Mouse (Mus musculus) limb, embryonic 12.5 days (tissue): ENCODE measurements around the gene Urad. TPM values are rescaled to one million over a fixed set of nuclear protein-coding genes. Genes with fewer than 3 reads are reported as not detected.

Source experiments
- ATAC-seq: fragments of 200-750 bp; cut with Nextera tagmentation; 2 replicates; pipeline ENCODE4 v1.8.0; 2017; ENCODE audit warnings: low read depth, moderate TSS enrichment; ENCODE audit not compliant: insufficient number of reproducible peaks, insufficient read depth, low FRiP score, low TSS enrichment
- H3K27ac ChIP-seq: fragments of 300-500 bp; sonication (generic); 2 replicates; pipeline ENCODE4 v1.5.1; 2016; ENCODE audit warnings: mild to moderate bottlenecking, moderate library complexity
- H3K27me3 ChIP-seq: fragments of 300-500 bp; sonication (generic); 2 replicates; pipeline ENCODE4 v1.6.1; 2016; ENCODE audit warnings: mild to moderate bottlenecking, moderate library complexity
- H3K36me3 ChIP-seq: fragments of 300-500 bp; sonication (generic); 2 replicates; pipeline ENCODE4 v1.6.1; 2016; ENCODE audit warnings: mild to moderate bottlenecking, moderate library complexity
- H3K4me1 ChIP-seq: fragments of 300-500 bp; sonication (generic); replicated peaks from 2 replicates; pipeline ENCODE4 v1.6.1; 2016
- H3K4me2 ChIP-seq: fragments of 300-500 bp; sonication (generic); 2 replicates; pipeline ENCODE4 v1.6.1; 2016; ENCODE audit warnings: mild to moderate bottlenecking, moderate library complexity
- H3K4me3 ChIP-seq: fragments of 300-500 bp; sonication (generic); replicated peaks from 2 replicates; pipeline ENCODE4 v1.5.1; 2016; ENCODE audit warnings: mild to moderate bottlenecking
- H3K9ac ChIP-seq: fragments of 300-500 bp; sonication (generic); replicated peaks from 2 replicates; pipeline ENCODE4 v1.6.1; 2016; ENCODE audit warnings: mild to moderate bottlenecking, moderate library complexity
- H3K9me3 ChIP-seq: fragments of 300-500 bp; sonication (generic); 2 replicates; pipeline ENCODE4 v1.6.1; 2016; ENCODE audit warnings: mild to moderate bottlenecking, moderate library complexity
- WGBS: fragments of 180-500 bp; shearing (Covaris S2); methylation state at CpG from one replicate; pipeline ENCODE4 v1.1.7; 2016; 5-methylcytosine and 5-hydroxymethylcytosine counted together
- polyA plus RNA-seq: library from polyadenylated mRNA; unstranded; fragments of >200 nt; fragmentation: Nextera tagmentation; extraction: Ambion mirVana; gene quantifications from 2 replicates; pipeline ENCODE4 v1.2.1, GENCODE M21; 2016

Urad gene
- polyA plus RNA-seq, 1 experiment from 2014 or later: not detected

GRCm38 (mm10) chr5:147351931-147352330 lies 29.7 kb upstream of the Urad start:
- H3K4me3 ChIP-seq: no peak overlapping the region
- no peak overlapping the region for H3K9ac ChIP-seq
- 90% methylated on average over 8 of the region's 8 CpGs for WGBS
- no peak overlapping the region for H3K4me2 ChIP-seq
- no peaks in the 10 kb centered on the region for H3K9me3 ChIP-seq
- peaks cover 8% of the 10 kb centered on the region; the same call in 1 of the 2 replicates for H3K27me3 ChIP-seq
- no peak overlapping the region for H3K27ac ChIP-seq
- H3K36me3 ChIP-seq: no peaks in the 10 kb centered on the region
- no peak for ATAC-seq
- no peaks in the 10 kb centered on the region; the same call in 1 of the 2 replicates for H3K4me1 ChIP-seq

DNA sequence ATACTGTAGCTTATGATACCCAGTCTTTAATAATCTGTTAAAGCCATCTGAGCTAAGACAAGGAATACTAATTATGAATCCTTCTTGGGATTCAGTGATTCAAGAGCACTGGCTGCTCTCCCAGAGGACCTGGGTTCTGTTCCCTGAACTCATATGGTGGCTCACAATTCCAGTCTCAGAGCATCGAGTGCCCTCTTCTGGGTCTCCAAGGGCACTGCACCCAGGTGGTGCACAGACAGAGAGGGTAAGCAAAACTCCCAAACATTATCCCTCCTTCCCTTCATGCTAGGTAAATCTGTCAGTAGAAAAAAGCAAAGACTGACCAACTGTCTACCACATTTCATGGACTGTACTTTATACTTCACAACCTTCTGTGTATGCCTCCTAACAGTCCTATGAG lies 23.7 kb upstream of the Urad start:
- H3K36me3 ChIP-seq: no peaks in the 10 kb centered on the region
- no peak for ATAC-seq
- H3K4me3 ChIP-seq: no peak overlapping the region
- H3K4me2 ChIP-seq: no peak overlapping the region
- peaks cover 3% of the 10 kb centered on the region for H3K4me1 ChIP-seq
- WGBS: 66% methylated on average over 1 of the region's 1 CpGs
- 0 out of 2 replicates have a peak, but pooled peaks cover 3% of the 10 kb centered on the region for H3K27me3 ChIP-seq
- no peaks in the 10 kb centered on the region for H3K9me3 ChIP-seq
- H3K27ac ChIP-seq: no peak overlapping the region
- H3K9ac ChIP-seq: no peak overlapping the region

DNA sequence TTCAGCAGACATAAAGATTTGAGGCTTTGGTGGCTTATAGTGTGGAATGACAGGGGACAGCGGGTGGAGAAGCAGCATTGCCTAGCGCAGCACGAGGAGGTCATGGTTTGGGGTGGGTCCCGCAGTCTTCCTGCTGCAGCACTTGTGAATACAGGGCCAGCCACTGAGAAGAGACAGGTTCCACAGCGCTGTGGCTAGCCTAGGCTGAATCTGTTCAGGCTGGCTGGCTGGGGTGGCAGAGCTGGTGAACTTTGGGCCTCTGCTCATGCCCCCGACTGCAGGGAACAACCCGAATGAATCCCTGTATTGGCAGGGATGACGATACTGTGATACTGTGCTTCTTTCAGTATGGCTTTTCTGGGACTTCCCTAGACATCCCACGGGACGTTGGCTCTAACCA lies 21.7 kb upstream of the Urad start:
- Histone ChIP-seq H3K27me3 (0 out of 2 replicates have a peak, but pooled peaks cover 3% of the 10 kb centered on the region), H3K9ac (no peak overlapping the region), H3K9me3 (no peaks in the 10 kb centered on the region), H3K4me3 (no peak overlapping the region), H3K36me3 (no peaks in the 10 kb centered on the region), H3K4me1 (peaks cover 6% of the 10 kb centered on the region), H3K4me2 (no peak overlapping the region), H3K27ac (no peak overlapping the region)
- WGBS: 87% methylated on average over 10 of the region's 10 CpGs
- no peak for ATAC-seq

- no peaks in the 10 kb centered on the region for H3K36me3 ChIP-seq
- H3K9ac ChIP-seq: no peak overlapping the region
- H3K27me3 ChIP-seq: 0 out of 2 replicates have a peak, but pooled peaks cover 3% of the 10 kb centered on the region
- H3K4me3 ChIP-seq: no peak overlapping the region
- H3K4me2 ChIP-seq: no peak overlapping the region
- no peak overlapping the region for H3K27ac ChIP-seq
- no peak for ATAC-seq
- WGBS: 89% methylated on average over 6 of the region's 6 CpGs
- H3K9me3 ChIP-seq: no peaks in the 10 kb centered on the region
- H3K4me1 ChIP-seq: peaks cover 6% of the 10 kb centered on the region
Measured at GRCm38 (mm10) chr5:147342901-147343300, 20.7 kb upstream of the Urad start.

DNA sequence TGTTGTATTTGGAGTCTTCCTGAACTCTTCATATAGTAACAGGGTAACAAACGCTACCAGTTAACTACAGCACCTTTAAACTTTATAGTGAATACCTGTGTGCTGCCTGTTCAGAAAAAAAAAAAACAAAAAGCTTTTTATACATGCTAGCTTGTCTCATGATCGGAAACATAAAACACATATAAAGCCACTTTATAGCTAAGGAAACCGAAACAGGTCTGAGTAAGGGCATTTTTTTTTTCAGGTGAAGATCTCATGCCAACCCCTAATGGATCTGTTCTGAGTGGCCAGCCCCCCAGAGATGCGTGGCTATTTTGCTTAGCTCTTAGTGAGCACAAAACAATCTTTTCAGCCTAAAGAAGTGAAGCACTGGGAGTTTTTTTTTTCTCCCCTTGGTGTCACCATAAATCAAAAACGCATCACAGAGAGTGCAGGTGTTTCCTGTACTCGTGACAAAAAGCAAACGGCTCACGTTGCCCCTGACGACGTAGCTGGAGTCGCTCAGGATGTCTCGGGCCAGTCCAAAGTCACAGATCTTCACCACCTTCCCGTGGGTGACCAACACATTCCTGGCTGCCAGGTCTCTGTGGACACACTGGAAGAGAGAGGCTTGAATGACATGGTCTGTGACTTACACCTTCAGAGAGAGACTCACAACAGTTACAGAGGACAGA lies 18.6 kb upstream of the Urad start:
- H3K9ac ChIP-seq: no peak overlapping the region
- H3K4me2 ChIP-seq: no peak overlapping the region
- no peaks in the 10 kb centered on the region for H3K9me3 ChIP-seq
- no peaks in the 10 kb centered on the region for H3K36me3 ChIP-seq
- H3K4me3 ChIP-seq: no peak overlapping the region
- peaks cover 6% of the 10 kb centered on the region for H3K4me1 ChIP-seq
- no peak overlapping the region for H3K27ac ChIP-seq
- no peak for ATAC-seq
- 39% methylated on average over 13 of the region's 13 CpGs for WGBS
- 0 out of 2 replicates have a peak, but pooled peaks cover 3% of the 10 kb centered on the region for H3K27me3 ChIP-seq

- H3K9me3 ChIP-seq: no peaks in the 10 kb centered on the region
- ATAC-seq: no peak
- H3K27ac ChIP-seq: no peak overlapping the region
- H3K4me2 ChIP-seq: no peak overlapping the region
- no peak overlapping the region for H3K4me3 ChIP-seq
- H3K4me1 ChIP-seq: peaks cover 6% of the 10 kb centered on the region
- no peaks in the 10 kb centered on the region for H3K36me3 ChIP-seq
- H3K9ac ChIP-seq: no peak overlapping the region
- 84% methylated on average over 11 of the region's 11 CpGs for whole genome bisulfite sequencing
- 0 out of 2 replicates have a peak, but pooled peaks cover 3% of the 10 kb centered on the region for H3K27me3 ChIP-seq
Measured at GRCm38 (mm10) chr5:147339560-147339959, 17.3 kb upstream of the Urad start.

- no peak overlapping the region for H3K4me3 ChIP-seq
- H3K9ac ChIP-seq: no peak overlapping the region
- H3K27ac ChIP-seq: no peak overlapping the region
- no peaks in the 10 kb centered on the region for H3K9me3 ChIP-seq
- no peak overlapping the region for H3K4me2 ChIP-seq
- peaks cover 6% of the 10 kb centered on the region for H3K4me1 ChIP-seq
- 69% methylated on average over 9 of the region's 9 CpGs for WGBS
- H3K27me3 ChIP-seq: 0 out of 2 replicates have a peak, but pooled peaks cover under 1% of the 10 kb centered on the region
- no peaks in the 10 kb centered on the region for H3K36me3 ChIP-seq
- no peak for ATAC-seq
Measured at GRCm38 (mm10) chr5:147338967-147339366, 16.7 kb upstream of the Urad start.

- no peaks in the 10 kb centered on the region for H3K4me1 ChIP-seq
- no peak for ATAC-seq
- 32% methylated on average over 7 of the region's 7 CpGs for WGBS
Measured at GRCm38 (mm10) chr5:147332711-147333110, 10.5 kb upstream of the Urad start.

DNA sequence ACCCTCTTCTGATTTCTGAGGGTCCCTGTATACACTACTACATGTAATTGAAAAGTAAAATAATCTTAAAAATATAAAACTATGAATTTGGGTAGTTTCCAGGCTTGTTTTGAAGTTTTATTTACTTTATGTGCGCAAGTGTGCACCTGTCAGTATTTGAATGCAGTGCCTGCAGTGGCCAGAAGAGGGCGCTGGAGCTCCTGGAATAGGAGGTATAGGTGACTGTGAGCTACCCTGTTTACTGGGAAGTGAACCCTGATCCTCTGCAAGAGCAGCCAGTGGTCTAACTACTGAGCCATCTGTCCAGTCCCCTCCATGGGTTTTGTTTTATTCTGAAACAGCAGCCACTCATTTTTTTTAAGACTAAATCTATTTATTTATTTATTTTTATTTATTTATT lies 9.3 kb upstream of the Urad start:
- Histone ChIP-seq H3K27me3 (peaks cover 12% of the 10 kb centered on the region), H3K27ac (no peak overlapping the region), H3K4me1 (no peaks in the 10 kb centered on the region), H3K4me3 (no peak overlapping the region), H3K4me2 (no peak overlapping the region), H3K9ac (no peak overlapping the region), H3K36me3 (no peaks in the 10 kb centered on the region), H3K9me3 (no peaks in the 10 kb centered on the region; the same call in 1 of the 2 replicates)
- no peak for ATAC-seq
- WGBS: 40% methylated on average over 2 of the region's 2 CpGs

More at GRCm38 (mm10) chr5:147332711-147333110, 10.5 kb upstream of the Urad start:
- no peak overlapping the region for H3K4me2 ChIP-seq
- H3K9ac ChIP-seq: no peak overlapping the region
- peaks cover 12% of the 10 kb centered on the region for H3K27me3 ChIP-seq
- H3K9me3 ChIP-seq: no peaks in the 10 kb centered on the region; the same call in 1 of the 2 replicates
- no peak overlapping the region for H3K4me3 ChIP-seq
- H3K27ac ChIP-seq: no peak overlapping the region
- H3K36me3 ChIP-seq: no peaks in the 10 kb centered on the region

GRCm38 (mm10) chr5:147329946-147330345 lies 7.7 kb upstream of the Urad start:
- Histone ChIP-seq H3K4me3 (no peak overlapping the region), H3K27ac (no peak overlapping the region), H3K9ac (no peak overlapping the region), H3K4me1 (no peaks in the 10 kb centered on the region), H3K4me2 (no peak overlapping the region), H3K27me3 (peaks cover 12% of the 10 kb centered on the region), H3K36me3 (no peaks in the 10 kb centered on the region), H3K9me3 (no peaks in the 10 kb centered on the region; the same call in 1 of the 2 replicates)
- 86% methylated on average over 11 of the region's 11 CpGs for WGBS
- ATAC-seq: no peak

DNA sequence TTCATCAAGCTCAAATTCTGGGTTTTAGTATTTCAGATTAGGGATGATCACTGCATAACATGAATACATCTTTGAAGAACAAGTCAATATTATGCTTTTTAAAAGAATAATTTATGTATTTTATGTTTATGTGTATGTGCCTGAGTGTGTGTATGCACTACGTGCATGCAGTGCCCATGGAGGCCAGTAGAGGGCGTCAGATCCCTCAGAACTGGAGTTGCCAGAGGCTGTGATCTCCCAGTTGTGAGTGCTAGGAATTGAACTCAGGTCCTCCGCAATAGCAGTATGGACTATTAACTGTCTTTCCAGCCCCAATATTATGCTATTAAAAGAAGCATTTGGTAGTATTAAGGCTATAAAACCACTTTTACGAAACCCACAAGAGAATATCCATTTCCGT lies 5.4 kb upstream of the Urad start:
- no peak for ATAC-seq
- H3K4me1 ChIP-seq: no peaks in the 10 kb centered on the region
- H3K27ac ChIP-seq: no peak overlapping the region

GRCm38 (mm10) chr5:147325931-147326330 lies 3.7 kb upstream of the Urad start:
- H3K4me1 ChIP-seq: no peaks in the 10 kb centered on the region
- H3K4me2 ChIP-seq: no peak overlapping the region
- H3K27me3 ChIP-seq: peaks cover 36% of the 10 kb centered on the region
- H3K9ac ChIP-seq: no peak overlapping the region
- 80% methylated on average over 11 of the region's 11 CpGs for WGBS
- no peak for ATAC-seq
- H3K36me3 ChIP-seq: no peaks in the 10 kb centered on the region
- no peak overlapping the region for H3K4me3 ChIP-seq
- no peak overlapping the region for H3K27ac ChIP-seq
- H3K9me3 ChIP-seq: no peaks in the 10 kb centered on the region; the same call in 1 of the 2 replicates

More for the DNA sequence above, 5.4 kb upstream of the Urad start:
- Histone ChIP-seq H3K36me3 (no peaks in the 10 kb centered on the region), H3K9me3 (no peaks in the 10 kb centered on the region; the same call in 1 of the 2 replicates), H3K9ac (no peak overlapping the region), H3K4me2 (no peak overlapping the region), H3K27me3 (peaks cover 19% of the 10 kb centered on the region), H3K4me3 (no peak overlapping the region)
- WGBS: 84% methylated on average over 5 of the region's 5 CpGs
